Comparison of ENCODE assay signal across 9 mouse cellular contexts in genomic region chr2:31139991-31140771, GRCm38 (mm10). TPM values are rescaled to one million over a fixed set of nuclear protein-coding genes. Genes with fewer than 3 reads are reported as not detected.
DNase-seq lines count a peak whose midpoint lies in the region; ATAC-seq and TF ChIP-seq lines count a peak whose summit lies in the region.
"Had no signal": no experiment of that assay in that cellular context is flagged by ENCODE, and none has a peak within 500 bp of the region (broad histone marks: within the 10 kb centered on the region; RNA-seq: fewer than 3 reads in every experiment).

No protein-coding gene starts in this region.

- no peak for DNase-seq in kidney, postnatal 36 days
- no peak for DNase-seq in embryonic facial prominence, embryonic 10.5 days (ENCODE audit: low spot score)
- no peak for DNase-seq in hindbrain, postnatal 0 days (ENCODE audit: low spot score)
- DNase-seq in midbrain, postnatal 0 days (ENCODE audit: low spot score) = no peak
- DNase-seq in ovary, postnatal 14 days (ENCODE audit: low spot score) = no peak
- no peak for DNase-seq in adrenal gland, postnatal 36 days
- no peak for DNase-seq in layer of hippocampus, postnatal 36 days
- DNase-seq: thymus, postnatal 36 days had no signal

- H3K9me3 ChIP-seq in kidney, embryonic 15.5 days (replicated peaks) = no peaks in the 10 kb centered on the region
- H3K9me3 ChIP-seq in embryonic facial prominence, embryonic 10.5 days = no peaks in the 10 kb centered on the region
- H3K9me3 ChIP-seq in hindbrain, postnatal 0 days (ENCODE audit: low read length) = no peaks in the 10 kb centered on the region
- H3K9me3 ChIP-seq in midbrain, postnatal 0 days (ENCODE audit: low read length) = no peaks in the 10 kb centered on the region

- H3K36me3 ChIP-seq in kidney, embryonic 15.5 days = 0 out of 2 replicates have a peak, but pooled peaks cover 1% of the 10 kb centered on the region
- H3K36me3 ChIP-seq in embryonic facial prominence, embryonic 10.5 days (replicated peaks) = peaks cover under 1% of the 10 kb centered on the region; the same call in 1 of the 2 replicates
- no peaks in the 10 kb centered on the region for H3K36me3 ChIP-seq in hindbrain, postnatal 0 days (ENCODE audit: insufficient read depth, low read length)
- H3K36me3 ChIP-seq in midbrain, postnatal 0 days (ENCODE audit: insufficient read depth, low read length) = no peaks in the 10 kb centered on the region

- TF ChIP-seq CTCF in hindbrain, postnatal 0 days (IDR thresholded peaks at IDR 0.05; ENCODE audit: low read depth) = no peak
- no peak for TF ChIP-seq CTCF in midbrain, postnatal 0 days (IDR thresholded peaks at IDR 0.05)

- peaks cover 54% of the 10 kb centered on the region for H3K4me1 ChIP-seq in kidney, embryonic 15.5 days
- H3K4me1 ChIP-seq in embryonic facial prominence, embryonic 10.5 days = peaks cover 55% of the 10 kb centered on the region
- H3K4me1 ChIP-seq in hindbrain, postnatal 0 days (ENCODE audit: insufficient read depth, low read length) = peaks cover 9% of the 10 kb centered on the region
- H3K4me1 ChIP-seq in midbrain, postnatal 0 days (ENCODE audit: insufficient read depth, low read length) = peaks cover 3% of the 10 kb centered on the region; the same call in 1 of the 2 replicates

- H3K27ac ChIP-seq in kidney, embryonic 15.5 days = no peak overlapping the region
- H3K27ac ChIP-seq in embryonic facial prominence, embryonic 10.5 days (replicated peaks) = no peak overlapping the region
- peak overlapping the region; percentile 93; the same call in 1 of the 2 replicates for H3K27ac ChIP-seq in hindbrain, postnatal 0 days
- H3K27ac ChIP-seq in midbrain, postnatal 0 days (ENCODE audit: low read depth, low read length) = no peak overlapping the region

- no peak overlapping the region for H3K9ac ChIP-seq in kidney, embryonic 15.5 days
- peak overlapping the region; percentile 96; the same call in 1 of the 2 replicates for H3K9ac ChIP-seq in hindbrain, postnatal 0 days (replicated peaks; ENCODE audit: low read length)
- H3K9ac ChIP-seq in midbrain, postnatal 0 days (replicated peaks; ENCODE audit: low read length, poor library complexity, severe bottlenecking) = peak overlapping the region; percentile 95

- WGBS in kidney, embryonic 15.5 days = 76% methylated on average over 12 of the region's 12 CpGs
- WGBS in embryonic facial prominence, embryonic 10.5 days = 83% methylated on average over 12 of the region's 12 CpGs
- 62% methylated on average over 12 of the region's 12 CpGs for WGBS in hindbrain, postnatal 0 days
- 75% methylated on average over 12 of the region's 12 CpGs for WGBS in midbrain, postnatal 0 days

- ATAC-seq in kidney, embryonic 15.5 days (replicated peaks; ENCODE audit: low FRiP score) = no peak
- ATAC-seq in hindbrain, postnatal 0 days = no peak
- ATAC-seq in midbrain, postnatal 0 days (ENCODE audit: low FRiP score) = no peak

- peak overlapping the region; percentile 92 for H3K4me2 ChIP-seq in kidney, embryonic 15.5 days
- H3K4me2 ChIP-seq in hindbrain, postnatal 0 days (ENCODE audit: low read depth, low read length) = peak overlapping the region; percentile 70
- H3K4me2 ChIP-seq in midbrain, postnatal 0 days (ENCODE audit: low read depth, low read length, poor library complexity, severe bottlenecking) = peak overlapping the region; percentile 69

- H3K4me3 ChIP-seq in kidney, embryonic 15.5 days (replicated peaks) = peak overlapping the region; percentile 92
- peak overlapping the region; percentile 91 for H3K4me3 ChIP-seq in embryonic facial prominence, embryonic 10.5 days
- H3K4me3 ChIP-seq in hindbrain, postnatal 0 days (ENCODE audit: low read length) = peak overlapping the region; percentile 96
- H3K4me3 ChIP-seq in midbrain, postnatal 0 days (ENCODE audit: low read depth, low read length) = peak overlapping the region; percentile 93

- H3K27me3 ChIP-seq in kidney, embryonic 15.5 days = no peaks in the 10 kb centered on the region
- peaks cover 26% of the 10 kb centered on the region for H3K27me3 ChIP-seq in embryonic facial prominence, embryonic 10.5 days (replicated peaks; ENCODE audit: low read depth, poor library complexity, severe bottlenecking)
- no peaks in the 10 kb centered on the region for H3K27me3 ChIP-seq in hindbrain, postnatal 0 days (ENCODE audit: insufficient read depth, low read length)
- no peaks in the 10 kb centered on the region for H3K27me3 ChIP-seq in midbrain, postnatal 0 days (ENCODE audit: insufficient read depth, low read length)

RNA-seq across cellular contexts. Expression of gene Fnbp1, which starts 1.6 kb away (rescaled TPM):
- polyA plus RNA-seq in kidney, embryonic 15.5 days (2015; fragmentation: Nextera tagmentation; extraction: Ambion mirVana) = 19.1 and 22.4 TPM in 2 replicates
- 15.7 and 17.0 TPM in 2 replicates for polyA plus RNA-seq in embryonic facial prominence, embryonic 10.5 days (2016; fragmentation: Nextera tagmentation; extraction: Ambion mirVana)
- 20.1 and 24.1 TPM in 2 replicates for total RNA-seq in hindbrain, postnatal 0 days (2014; rRNA removed)
- polyA plus RNA-seq in hindbrain, postnatal 0 days (2015; fragmentation: Nextera tagmentation; extraction: Ambion mirVana) = 31.0 and 32.1 TPM in 2 replicates
- total RNA-seq in midbrain, postnatal 0 days (2014; rRNA removed) = 22.1 and 23.6 TPM in 2 replicates
- polyA plus RNA-seq in midbrain, postnatal 0 days (2015; fragmentation: Nextera tagmentation; extraction: Ambion mirVana) = 25.2 and 30.7 TPM in 2 replicates
- total RNA-seq in adrenal gland, postnatal 36 days (2021) = 10 to 100 TPM; 50.6 to 51.7 TPM
- total RNA-seq in layer of hippocampus, postnatal 36 days (2021) = 100 to 1,000 TPM; 104 to 118 TPM

RNA-seq across cellular contexts. Expression of gene Gpr107, which starts 11.9 kb away (rescaled TPM):
- polyA plus RNA-seq in kidney, embryonic 15.5 days (2015; fragmentation: Nextera tagmentation; extraction: Ambion mirVana) = 37.0 and 37.9 TPM in 2 replicates
- polyA plus RNA-seq in embryonic facial prominence, embryonic 10.5 days (2016; fragmentation: Nextera tagmentation; extraction: Ambion mirVana) = 28.7 and 32.4 TPM in 2 replicates
- total RNA-seq in hindbrain, postnatal 0 days (2014; rRNA removed) = 49.3 and 52.9 TPM in 2 replicates
- polyA plus RNA-seq in hindbrain, postnatal 0 days (2015; fragmentation: Nextera tagmentation; extraction: Ambion mirVana) = 28.2 and 31.9 TPM in 2 replicates
- 46.7 and 47.3 TPM in 2 replicates for total RNA-seq in midbrain, postnatal 0 days (2014; rRNA removed)
- 30.9 and 31.6 TPM in 2 replicates for polyA plus RNA-seq in midbrain, postnatal 0 days (2015; fragmentation: Nextera tagmentation; extraction: Ambion mirVana)
- total RNA-seq in adrenal gland, postnatal 36 days (2021) = 10 to 100 TPM; 58.5 to 63.4 TPM
- 10 to 100 TPM; 41.7 to 47.4 TPM for total RNA-seq in layer of hippocampus, postnatal 36 days (2021)
